Mouse (Mus musculus) liver, embryonic 13.5 days (tissue): ENCODE results near the gene Dennd2d. TPM values are rescaled to one million over a fixed set of nuclear protein-coding genes. Genes with fewer than 3 reads are reported as not detected.

Experiments
- ATAC-seq: fragments of 200-750 bp; cut with Nextera tagmentation; 2 replicates; pipeline ENCODE4 v1.8.0; 2017; ENCODE audit warnings: low read depth, mild to moderate bottlenecking, moderate number of reproducible peaks, moderate library complexity
- DNase-seq: peaks from one replicate; pipeline ENCODE4 v3.0.0; 2022
- H3K27ac ChIP-seq: fragments of 300-500 bp; sonication (generic); 2 replicates; pipeline ENCODE4 v1.5.1; 2015; ENCODE audit warnings: moderate library complexity, mild to moderate bottlenecking, inconsistent platforms
- H3K27me3 ChIP-seq: fragments of 300-500 bp; sonication (generic); 2 replicates; pipeline ENCODE4 v1.6.1; 2015; ENCODE audit warnings: mild to moderate bottlenecking, inconsistent platforms
- H3K36me3 ChIP-seq: fragments of 300-500 bp; sonication (generic); 2 replicates; pipeline ENCODE4 v1.6.1; 2015; ENCODE audit warnings: mild to moderate bottlenecking, inconsistent platforms
- H3K4me1 ChIP-seq: fragments of 300-500 bp; sonication (generic); replicated peaks from 2 replicates; pipeline ENCODE4 v1.6.1; 2015; ENCODE audit warnings: inconsistent platforms
- H3K4me2 ChIP-seq: fragments of 300-500 bp; sonication (generic); 2 replicates; pipeline ENCODE4 v1.6.1; 2015; ENCODE audit warnings: inconsistent platforms, mild to moderate bottlenecking, moderate library complexity
- H3K4me3 ChIP-seq: fragments of 300-500 bp; sonication (generic); replicated peaks from 2 replicates; pipeline ENCODE4 v1.5.1; 2015; ENCODE audit warnings: mild to moderate bottlenecking, inconsistent platforms
- H3K9ac ChIP-seq: fragments of 300-500 bp; sonication (generic); 2 replicates; pipeline ENCODE4 v1.6.1; 2015; ENCODE audit warnings: mild to moderate bottlenecking, inconsistent platforms
- H3K9me3 ChIP-seq: fragments of 300-500 bp; sonication (generic); replicated peaks from 2 replicates; pipeline ENCODE4 v1.6.1; 2016; ENCODE audit warnings: inconsistent platforms
- WGBS: fragments of 180-500 bp; shearing (Covaris S2); methylation state at CpG from one replicate; pipeline ENCODE4 v1.1.7; 2015; ENCODE audit not compliant: insufficient replicate concordance; 5-methylcytosine and 5-hydroxymethylcytosine counted together
- polyA plus RNA-seq: library from polyadenylated mRNA; unstranded; fragments of >200 nt; fragmentation: Nextera tagmentation; extraction: Ambion mirVana; gene quantifications from 2 replicates; pipeline ENCODE4 v1.2.1, GENCODE M21; 2015

Dennd2d gene
- polyA plus RNA-seq, 1 experiment from 2014 or later, result 3.5 TPM

GRCm38 (mm10) chr3:106496996-106497395 lies 14.8 kb downstream of the Dennd2d start:
- Histone ChIP-seq H3K4me3 (no peak overlapping the region), H3K9ac (no peak overlapping the region), H3K9me3 (no peaks in the 10 kb centered on the region), H3K27ac (peak overlapping the region; percentile 81), H3K27me3 (no peaks in the 10 kb centered on the region), H3K4me2 (no peak overlapping the region), H3K4me1 (peaks cover 60% of the 10 kb centered on the region), H3K36me3 (peaks cover 5% of the 10 kb centered on the region; the same call in 1 of the 2 replicates)
- ATAC-seq (no peak), DNase-seq (no peak)
- 44% methylated on average over 3 of the region's 3 CpGs for WGBS

GRCm38 (mm10) chr3:106500510-106500909 lies 18.3 kb downstream of the Dennd2d start:
- Histone ChIP-seq H3K27me3 (no peaks in the 10 kb centered on the region), H3K9me3 (no peaks in the 10 kb centered on the region), H3K4me2 (no peak overlapping the region), H3K4me3 (no peak overlapping the region), H3K9ac (no peak overlapping the region), H3K27ac (no peak overlapping the region), H3K4me1 (peaks cover 26% of the 10 kb centered on the region), H3K36me3 (peaks cover 24% of the 10 kb centered on the region)
- WGBS, result 63% methylated on average over 2 of the region's 2 CpGs
- ATAC-seq (no peak), DNase-seq (no peak)

- H3K4me2 ChIP-seq, result no peak overlapping the region
- no peak overlapping the region for H3K9ac ChIP-seq
- H3K27ac ChIP-seq, result no peak overlapping the region
- no peaks in the 10 kb centered on the region for H3K27me3 ChIP-seq
- no peak for ATAC-seq
- H3K4me1 ChIP-seq, result peaks cover 2% of the 10 kb centered on the region
- H3K36me3 ChIP-seq, result peaks cover 24% of the 10 kb centered on the region
- H3K4me3 ChIP-seq, result no peak overlapping the region
- 59% methylated on average over 2 of the region's 2 CpGs for whole genome bisulfite sequencing
- no peaks in the 10 kb centered on the region for H3K9me3 ChIP-seq
- DNase-seq, result no peak
Measured at GRCm38 (mm10) chr3:106502892-106503291, 20.7 kb downstream of the Dennd2d start.

- H3K4me3 ChIP-seq, result no peak overlapping the region
- no peak overlapping the region for H3K27ac ChIP-seq
- H3K36me3 ChIP-seq, result no peaks in the 10 kb centered on the region
- no peak overlapping the region for H3K4me2 ChIP-seq
- H3K27me3 ChIP-seq, result no peaks in the 10 kb centered on the region
- H3K9ac ChIP-seq, result no peak overlapping the region
- no peaks in the 10 kb centered on the region for H3K4me1 ChIP-seq
- ATAC-seq (no peak), DNase-seq (no peak)
- WGBS, result 70% methylated on average over 1 of the region's 1 CpGs
- H3K9me3 ChIP-seq, result no peaks in the 10 kb centered on the region
Measured at GRCm38 (mm10) chr3:106510669-106511068, 28.5 kb downstream of the Dennd2d start.

- DNase-seq, result no peak
- no peaks in the 10 kb centered on the region for H3K9me3 ChIP-seq
- no peak overlapping the region for H3K4me2 ChIP-seq
- no peak overlapping the region for H3K9ac ChIP-seq
- no peaks in the 10 kb centered on the region for H3K27me3 ChIP-seq
- H3K27ac ChIP-seq, result no peak overlapping the region
- no peaks in the 10 kb centered on the region for H3K4me1 ChIP-seq
- H3K36me3 ChIP-seq, result no peaks in the 10 kb centered on the region
- ATAC-seq, result peak; percentile 47; the same call in 1 of the 2 replicates
- 75% methylated on average over 6 of the region's 6 CpGs for whole genome bisulfite sequencing
- no peak overlapping the region for H3K4me3 ChIP-seq
Measured at GRCm38 (mm10) chr3:106515016-106515415, 32.8 kb downstream of the Dennd2d start.

GRCm38 (mm10) chr3:106522730-106523129 lies 40.5 kb downstream of the Dennd2d start:
- ATAC-seq (no peak), DNase-seq (no peak)
- WGBS, result 84% methylated on average over 1 of the region's 1 CpGs
- Histone ChIP-seq H3K36me3 (no peaks in the 10 kb centered on the region), H3K4me2 (no peak overlapping the region), H3K4me1 (no peaks in the 10 kb centered on the region), H3K9ac (no peak overlapping the region), H3K4me3 (no peak overlapping the region), H3K27ac (no peak overlapping the region), H3K27me3 (no peaks in the 10 kb centered on the region), H3K9me3 (no peaks in the 10 kb centered on the region)

- H3K27ac ChIP-seq, result no peak overlapping the region
- no peaks in the 10 kb centered on the region; the same call in none of the 2 replicates for H3K36me3 ChIP-seq
- H3K4me1 ChIP-seq, result no peaks in the 10 kb centered on the region
- H3K9me3 ChIP-seq, result no peaks in the 10 kb centered on the region
- H3K4me2 ChIP-seq, result no peak overlapping the region
- H3K9ac ChIP-seq, result no peak overlapping the region
- ATAC-seq (no peak), DNase-seq (no peak)
- no peak overlapping the region for H3K4me3 ChIP-seq
- whole genome bisulfite sequencing, result 87% methylated on average over 2 of the region's 2 CpGs
- no peaks in the 10 kb centered on the region for H3K27me3 ChIP-seq
Measured at GRCm38 (mm10) chr3:106526411-106526810, 44.2 kb downstream of the Dennd2d start.

- 77% methylated on average over 2 of the region's 2 CpGs for WGBS
- no peak for ATAC-seq
- no peak overlapping the region for H3K4me2 ChIP-seq
Measured at GRCm38 (mm10) chr3:106528032-106528431, 45.8 kb downstream of the Dennd2d start.

GRCm38 (mm10) chr3:106533277-106533676 lies 51.1 kb downstream of the Dennd2d start:
- peaks cover 10% of the 10 kb centered on the region for H3K36me3 ChIP-seq
- H3K4me1 ChIP-seq, result no peaks in the 10 kb centered on the region; the same call in 1 of the 2 replicates
- no peak overlapping the region for H3K4me3 ChIP-seq
- no peak overlapping the region for H3K27ac ChIP-seq
- no peaks in the 10 kb centered on the region for H3K9me3 ChIP-seq
- no peaks in the 10 kb centered on the region for H3K27me3 ChIP-seq
- ATAC-seq (peak; percentile 47; the same call in 1 of the 2 replicates), DNase-seq (no peak)
- H3K9ac ChIP-seq, result no peak overlapping the region
- no peak overlapping the region for H3K4me2 ChIP-seq
- WGBS, result 45% methylated on average over 2 of the region's 2 CpGs

More at GRCm38 (mm10) chr3:106528032-106528431, 45.8 kb downstream of the Dennd2d start:
- no peak for DNase-seq
- Histone ChIP-seq H3K9ac (no peak overlapping the region), H3K27ac (no peak overlapping the region), H3K36me3 (no peaks in the 10 kb centered on the region; the same call in none of the 2 replicates), H3K4me1 (no peaks in the 10 kb centered on the region), H3K27me3 (no peaks in the 10 kb centered on the region), H3K4me3 (no peak overlapping the region), H3K9me3 (no peaks in the 10 kb centered on the region)

- no peaks in the 10 kb centered on the region for H3K36me3 ChIP-seq
- no peaks in the 10 kb centered on the region for H3K27me3 ChIP-seq
- H3K9ac ChIP-seq, result no peak overlapping the region
- 70% methylated on average over 8 of the region's 8 CpGs for WGBS
- H3K4me1 ChIP-seq, result peaks cover 36% of the 10 kb centered on the region
- peak overlapping the region; percentile 53 for H3K4me2 ChIP-seq
- ATAC-seq (no peak), DNase-seq (no peak)
- H3K27ac ChIP-seq, result no peak overlapping the region; the same call in 1 of the 2 replicates
- no peaks in the 10 kb centered on the region for H3K9me3 ChIP-seq
- H3K4me3 ChIP-seq, result no peak overlapping the region
Measured at GRCm38 (mm10) chr3:106544721-106545316, 62.6 kb downstream of the Dennd2d start.

- peak; percentile 86 for DNase-seq
- peak within 1 kb of the TSS; percentile 80 for H3K4me2 ChIP-seq
- under 1% methylated on average over 60 of the region's 63 CpGs for WGBS
- H3K4me3 ChIP-seq, result peak within 1 kb of the TSS; percentile 92
- H3K4me1 ChIP-seq, result peaks cover 36% of the 10 kb centered on the region
- peak; percentile 94 for ATAC-seq
- peak within 1 kb of the TSS; percentile 95 for H3K9ac ChIP-seq
- peak within 1 kb of the TSS; percentile 91 for H3K27ac ChIP-seq
- H3K9me3 ChIP-seq, result no peaks in the 10 kb centered on the region
- no peaks in the 10 kb centered on the region for H3K27me3 ChIP-seq
- H3K36me3 ChIP-seq, result no peaks in the 10 kb centered on the region
Measured at GRCm38 (mm10) chr3:106547171-106547923, 65.1 kb downstream of the Dennd2d start, which contains the start of the genes Dram2 and Cept1. Gene Dram2, plus strand, starts transcription at chr3:106547798. Gene Cept1, minus strand, starts transcription at chr3:106547802.
